Mouse (Mus musculus) small intestine, adult 2 months (tissue): Measurements from ENCODE around the gene Rrh.

Source experiments
- CTCF ChIP-seq: fragments of 200-500 bp; IDR thresholded peaks from 2 replicates; pipeline ENCODE4 v1.5.1; 2012; ENCODE audit warnings: low read depth, mild to moderate bottlenecking, control low read depth, inconsistent platforms, low read length, moderate library complexity, mixed read lengths; ENCODE audit not compliant: insufficient replicate concordance, insufficient read length; ENCODE audit errors: extremely low read depth
- POLR2A ChIP-seq: fragments of 200-500 bp; IDR thresholded peaks from 2 replicates; pipeline ENCODE4 v1.6.1; 2012; ENCODE audit warnings: low read depth, mild to moderate bottlenecking, control low read depth, inconsistent platforms, low read length, moderate library complexity

DNA sequence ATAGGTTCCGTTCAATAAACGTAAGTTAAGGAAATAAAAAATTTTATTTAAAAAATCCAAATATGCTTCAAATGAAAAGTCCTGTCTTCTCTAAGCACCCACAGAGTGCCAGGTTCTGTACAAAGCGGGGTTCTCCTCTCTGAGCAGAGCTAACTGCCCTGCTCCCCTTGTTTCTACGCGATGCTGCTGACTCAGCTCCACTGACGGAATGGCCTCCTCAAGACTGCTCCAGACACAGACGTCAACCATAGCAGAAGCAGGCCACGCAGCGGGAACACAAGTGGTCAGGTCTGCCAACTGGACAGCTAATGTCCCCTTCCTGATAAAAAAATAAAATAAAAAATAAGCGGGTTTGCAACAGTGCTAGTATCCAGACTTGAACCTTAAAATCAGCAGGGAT lies 2.5 kb upstream of the Rrh start:
- TF ChIP-seq CTCF (no peak), POLR2A (no peak)
